Mouse (Mus musculus) left cerebral cortex, postnatal 10 days (tissue): Measurements from ENCODE around the gene Trak1. TPM values are rescaled to one million over a fixed set of nuclear protein-coding genes. Genes with fewer than 3 reads are reported as not detected.

Source experiments
- DNase-seq, 2 experiments: peaks; one replicate each; pipeline ENCODE4 v3.0.0; 2021 to 2022; ENCODE audit warnings: low spot score in 2 of 2, mixed read lengths in 1 of 2; ENCODE audit errors: extremely low spot score in 1 of 2
- intact Hi-C: fragments of 180-260 bp; cut with DNase I; formaldehyde crosslinking; loops from one replicate; pipeline ENCODE4 v1.15.1; 2025
- total RNA-seq, 2 experiments: library from RNA; stranded (reverse); gene quantifications; 2 replicates each; pipeline ENCODE4 v1.2.3; 2021

Gene Trak1
- total RNA-seq, 2 experiments from 2014 or later: 213 to 215 TPM

DNA sequence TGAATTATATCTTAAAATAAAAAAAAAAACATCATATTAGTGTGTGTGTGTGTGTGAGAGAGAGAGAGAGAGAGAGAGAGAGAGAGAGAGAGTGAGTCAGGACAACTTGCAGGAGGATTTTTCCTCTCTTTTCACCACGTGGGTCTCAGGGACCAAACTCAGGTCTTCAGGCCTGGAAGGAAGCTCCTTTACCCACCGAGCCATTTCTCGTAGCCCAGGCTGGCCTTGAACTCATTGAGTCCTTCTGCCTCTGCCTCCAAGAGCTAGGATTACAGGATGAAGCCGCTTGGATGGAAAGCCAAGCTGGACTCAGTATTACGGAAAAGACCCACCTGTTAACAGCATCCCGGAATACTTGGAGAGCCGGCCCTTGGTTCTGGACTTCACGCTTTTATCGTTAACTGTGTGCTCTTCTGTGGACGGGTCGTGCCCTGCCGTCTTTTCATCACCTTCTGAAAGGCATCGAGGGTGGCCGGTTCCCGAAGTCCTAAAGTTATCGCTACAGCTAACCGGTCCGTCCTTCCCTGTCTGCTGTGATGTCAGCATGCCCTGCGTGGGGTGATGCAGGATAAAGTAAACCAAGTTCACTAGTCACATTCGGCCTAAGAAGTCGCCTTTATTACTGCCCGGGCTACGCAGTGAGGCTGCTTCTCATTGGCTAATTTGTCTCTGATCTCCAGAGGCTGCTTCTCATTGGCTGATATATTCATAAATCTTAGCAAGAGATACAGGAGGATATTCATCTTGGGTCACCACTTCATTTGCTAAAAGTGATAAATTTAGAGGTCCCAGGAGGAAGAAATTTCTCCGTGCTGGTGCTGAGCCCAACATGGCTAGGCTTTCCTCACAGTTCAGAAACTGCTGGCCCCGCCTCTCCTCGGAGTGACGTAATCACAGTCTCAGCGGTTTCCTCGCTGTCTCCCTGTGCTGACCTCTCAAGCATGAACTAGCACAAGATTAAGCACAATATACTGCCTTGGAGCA, 11.7 kb upstream of the Trak1 start:
- intact Hi-C loops: no loop called here
- DNase-seq: peak in 1 of 2 experiments; percentile 70

DNA sequence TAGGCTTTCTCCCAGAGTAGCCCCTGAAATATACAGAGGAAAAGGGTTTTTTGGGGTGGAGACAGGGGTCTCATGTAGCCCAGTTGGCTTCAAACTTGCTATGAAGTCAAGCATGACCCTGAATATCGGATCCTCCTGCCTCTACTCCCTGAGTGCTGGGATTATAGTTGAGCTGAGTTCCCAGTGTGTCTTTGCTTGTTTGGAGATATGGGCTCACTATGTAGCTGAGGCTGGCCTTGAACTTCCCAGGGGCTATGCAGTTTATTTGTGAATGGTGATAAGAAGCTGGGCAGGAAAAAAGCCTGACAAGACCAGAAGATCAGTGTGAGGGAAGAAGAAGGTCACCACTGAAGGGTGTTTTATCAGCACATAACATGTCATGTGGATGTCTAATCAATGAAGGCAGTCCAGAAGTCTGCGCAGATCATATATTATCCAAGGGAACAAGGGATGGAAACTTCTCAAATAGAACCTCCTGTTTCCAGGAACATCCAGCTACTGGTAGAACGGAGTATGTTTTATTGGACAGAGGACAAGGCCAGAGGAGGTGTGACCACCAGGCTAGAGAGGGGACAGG, 10.9 kb upstream of the Trak1 start:
- intact Hi-C loops: no loop called here
- DNase-seq: no peak

GRCm38 (mm10) chr9:121291275-121291674, 6.0 kb upstream of the Trak1 start:
- intact Hi-C loops: no loop called here
- DNase-seq: no peak

- intact Hi-C loops: no loop called here
- DNase-seq: no peak
Observed at GRCm38 (mm10) chr9:121293187-121293586, 4.1 kb upstream of the Trak1 start.

GRCm38 (mm10) chr9:121295221-121295620, 2.1 kb upstream of the Trak1 start:
- intact Hi-C loops: loop anchor here (5.0 kb wide), 2 partner anchors 62 to 77 kb away; no protein-coding TSS in a partner anchor
- no peak for DNase-seq

DNA sequence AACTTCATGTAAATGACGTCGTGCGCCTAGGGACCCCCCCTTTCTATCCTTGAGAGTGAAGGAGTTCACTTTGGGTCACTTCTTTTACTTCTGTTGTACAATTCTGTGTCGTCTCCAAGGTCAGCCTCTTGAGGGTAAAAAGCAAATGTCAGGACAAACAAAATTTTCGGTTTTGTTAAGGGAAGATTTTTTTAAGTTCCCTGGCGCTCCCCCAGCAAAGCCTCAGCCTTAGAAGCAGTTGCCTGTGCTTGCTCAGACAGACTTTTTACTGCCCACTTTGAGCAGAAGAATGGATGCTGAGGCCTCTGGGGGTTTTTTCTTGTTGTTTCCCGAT, 730 bp downstream of the Trak1 start:
- intact Hi-C loops: loop anchor here (5.0 kb wide), 2 partner anchors 59 to 74 kb away; no protein-coding TSS in a partner anchor
- DNase-seq: no peak

- peak in 1 of 2 experiments; percentile 67 for DNase-seq
- intact Hi-C loops: loop anchor here (5.0 kb wide), 2 partner anchors 59 to 74 kb away; no protein-coding TSS in a partner anchor
Observed at GRCm38 (mm10) chr9:121298411-121299091, 1.2 kb downstream of the Trak1 start.

DNA sequence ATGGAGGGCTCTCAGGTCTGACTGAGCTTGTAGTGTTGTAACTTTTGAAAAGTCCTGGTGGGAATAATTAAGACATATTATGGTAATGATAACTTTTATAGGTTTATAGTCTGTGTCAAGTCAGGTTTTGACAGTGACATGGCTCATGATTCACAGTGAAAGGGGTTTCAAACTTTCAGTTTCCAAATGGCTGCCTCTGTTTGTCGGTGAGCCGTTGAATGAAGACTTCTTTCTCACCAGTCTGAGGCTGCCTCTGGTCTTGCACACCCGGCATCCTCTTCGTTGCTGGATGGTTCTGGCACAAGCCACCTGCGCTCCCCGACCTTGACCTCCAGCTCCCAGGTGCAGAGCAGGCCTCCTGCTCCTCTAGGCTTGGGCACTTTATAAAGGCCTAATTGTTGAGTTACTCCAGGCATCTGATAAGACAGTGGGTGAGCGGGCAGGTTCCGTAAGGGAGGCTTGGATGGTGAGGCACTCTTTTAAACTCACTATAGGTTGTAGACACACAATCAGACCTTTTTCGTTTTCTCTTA, 2.0 kb downstream of the Trak1 start:
- intact Hi-C loops: loop anchor here (5.0 kb wide), 2 partner anchors 58 to 73 kb away; no protein-coding TSS in a partner anchor
- DNase-seq: no peak

DNA sequence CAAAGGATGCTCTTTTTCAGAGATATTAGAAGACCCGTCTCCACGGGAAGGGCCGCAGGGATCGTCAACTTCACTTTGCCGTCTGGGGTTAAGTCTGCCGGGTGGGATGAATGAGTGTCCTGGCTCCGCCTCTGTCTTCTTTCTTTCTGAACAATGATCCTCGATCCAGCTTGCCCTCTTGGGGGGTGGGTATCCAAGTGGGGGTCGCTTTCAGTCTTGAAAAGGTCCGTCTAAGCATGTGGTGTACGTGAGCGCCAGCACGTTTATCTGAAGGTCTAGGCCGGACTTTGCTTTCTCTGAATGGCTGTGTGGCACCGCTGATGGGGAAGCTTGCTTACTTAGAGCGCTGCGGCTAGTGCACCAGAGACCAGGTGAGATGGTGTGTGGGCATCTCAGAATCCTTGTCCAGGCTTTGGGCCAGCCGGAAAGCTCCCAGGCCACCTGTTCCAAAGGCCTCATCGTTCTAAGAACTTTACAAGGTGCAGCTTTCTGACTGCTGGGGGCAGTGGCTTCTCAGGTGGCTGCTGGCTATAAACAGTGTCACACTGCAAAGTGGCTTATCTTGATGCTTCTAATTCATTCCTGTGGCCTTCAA, 2.8 kb downstream of the Trak1 start:
- DNase-seq: no peak
- intact Hi-C loops: loop anchor here (5.0 kb wide), 2 partner anchors 57 to 72 kb away; no protein-coding TSS in a partner anchor

DNA sequence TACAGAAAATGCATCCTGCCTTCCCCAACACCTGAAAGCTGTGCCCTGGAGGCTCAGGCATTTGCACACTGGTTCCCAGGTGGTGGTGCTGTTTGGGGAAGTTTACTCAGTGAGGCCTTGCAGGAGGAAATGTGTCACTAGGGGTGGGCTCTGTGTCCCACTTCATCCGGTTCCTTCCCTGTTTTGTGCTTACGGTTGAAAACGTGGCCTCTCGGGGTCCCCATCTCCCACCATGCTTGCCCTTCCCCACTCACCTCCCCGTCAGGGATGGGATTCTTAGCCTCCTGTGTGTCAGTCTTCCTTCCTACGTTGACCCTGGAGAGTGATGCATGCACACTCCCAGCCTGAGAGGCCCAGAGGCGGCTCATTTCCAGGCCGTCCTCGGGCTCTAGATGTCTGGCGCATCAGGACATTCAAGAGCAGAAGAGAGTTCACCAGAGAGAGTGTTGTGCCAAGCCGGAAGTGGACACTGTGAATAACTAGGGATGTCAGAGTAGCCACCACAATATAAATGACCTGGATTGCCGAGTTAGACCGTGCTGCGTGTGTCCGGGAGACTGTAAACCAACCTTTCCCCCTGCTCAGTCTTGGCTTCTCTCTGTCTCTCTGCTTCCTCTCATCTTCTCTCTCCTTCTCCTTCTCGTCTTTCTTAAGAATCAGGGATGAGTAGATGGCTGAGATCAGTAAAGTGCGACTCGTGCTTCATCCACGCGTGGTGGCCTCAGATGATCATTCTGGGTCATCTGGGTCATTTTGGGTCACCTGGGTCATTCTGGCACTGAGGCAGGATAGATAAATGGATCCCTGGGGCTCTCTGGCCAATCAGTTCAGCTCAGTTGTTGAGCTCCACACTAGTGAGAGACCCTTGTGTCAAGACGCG, 4.0 kb downstream of the Trak1 start:
- peak in 1 of 2 experiments; percentile 8 for DNase-seq
- intact Hi-C loops: no loop called here

DNA sequence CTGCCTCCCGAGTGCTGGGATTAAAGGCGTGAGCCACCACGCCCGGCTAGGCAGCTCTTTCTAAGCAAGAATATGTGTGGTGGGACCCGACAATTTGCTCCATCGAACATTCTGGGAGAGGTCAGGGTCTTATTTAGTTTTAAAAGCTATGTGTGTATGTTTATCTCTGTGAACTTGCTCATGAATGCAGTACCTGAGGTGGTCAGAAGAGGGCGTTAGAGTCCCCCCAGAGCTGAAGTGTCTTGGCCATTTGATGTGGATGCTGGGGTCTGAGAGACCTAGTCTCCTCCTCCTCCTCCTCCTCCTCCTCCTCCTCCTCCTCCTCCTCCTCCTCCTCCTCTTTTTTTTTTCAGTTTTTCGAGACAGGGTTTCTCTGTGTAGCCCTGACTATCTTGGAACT, 5.2 kb downstream of the Trak1 start:
- intact Hi-C loops: no loop called here
- DNase-seq: peak in 1 of 2 experiments; percentile 29

DNA sequence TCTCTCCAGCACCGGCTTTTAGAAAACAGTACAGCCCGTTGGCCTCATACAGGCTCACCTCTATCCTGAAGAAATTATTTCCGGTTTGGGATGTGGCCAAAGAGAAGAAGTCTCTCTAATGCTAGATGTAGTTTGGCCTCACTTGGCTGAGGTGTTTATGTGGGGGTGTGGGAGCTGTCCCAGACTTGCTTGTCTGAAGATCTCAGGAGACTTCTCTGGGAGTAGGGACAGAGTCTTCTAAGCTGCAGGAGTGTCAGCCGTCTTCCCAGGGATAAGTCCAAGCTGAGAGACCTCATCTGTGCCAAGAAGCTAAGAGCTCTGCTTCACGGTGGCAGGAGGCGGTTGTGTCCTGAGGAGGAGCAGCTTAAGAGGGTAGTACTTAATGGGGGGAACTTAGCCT, 5.8 kb downstream of the Trak1 start:
- intact Hi-C loops: no loop called here
- peak in 1 of 2 experiments; percentile 15 for DNase-seq

GRCm38 (mm10) chr9:121303748-121304147, 6.4 kb downstream of the Trak1 start:
- DNase-seq: peak in 1 of 2 experiments; percentile 12
- intact Hi-C loops: no loop called here

DNA sequence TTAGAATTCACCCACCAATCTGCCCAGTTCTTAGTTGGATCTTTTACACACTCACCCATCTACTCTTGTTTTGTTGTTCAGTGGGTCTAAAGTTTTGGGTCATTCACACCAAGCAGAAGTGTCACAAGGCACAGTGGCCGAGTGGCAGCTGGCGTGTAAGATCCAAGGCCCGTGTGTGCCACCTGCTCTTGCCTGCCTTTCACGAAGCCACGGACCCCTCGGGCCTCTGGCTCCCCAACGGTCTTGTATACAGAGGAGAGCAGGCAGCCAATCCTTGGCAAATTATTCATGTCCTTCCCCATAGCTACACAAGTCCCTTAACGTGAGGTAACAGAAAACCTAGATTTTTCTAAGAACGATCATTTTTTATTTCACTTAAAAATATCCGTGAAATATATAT, 7.2 kb downstream of the Trak1 start:
- peak in 1 of 2 experiments; percentile 18 for DNase-seq
- intact Hi-C loops: no loop called here

- DNase-seq: no peak
- intact Hi-C loops: no loop called here
Observed at GRCm38 (mm10) chr9:121305456-121305855, 8.2 kb downstream of the Trak1 start.

DNA sequence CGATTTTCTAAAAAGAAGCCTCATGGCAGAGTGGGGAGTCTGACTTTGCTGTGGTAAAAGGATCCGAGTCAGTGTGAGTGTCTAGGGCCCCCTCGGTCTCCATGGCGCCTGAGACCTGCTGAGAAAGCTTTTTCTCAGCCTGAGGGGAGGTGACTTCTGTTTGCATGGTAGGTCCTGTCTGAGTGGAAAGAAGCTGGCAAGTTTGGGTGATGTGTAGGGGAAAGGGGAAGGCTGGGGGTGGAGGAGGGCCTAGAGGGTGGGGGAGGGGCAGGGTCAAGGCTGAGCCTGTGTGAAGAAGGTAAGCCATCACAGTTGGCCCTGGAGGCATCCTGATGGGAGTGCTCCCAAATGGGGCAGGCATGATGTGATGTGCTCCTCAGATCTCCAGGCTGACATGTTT, 12.0 kb downstream of the Trak1 start:
- no peak for DNase-seq
- intact Hi-C loops: no loop called here

GRCm38 (mm10) chr9:121310501-121310900, 13.2 kb downstream of the Trak1 start:
- intact Hi-C loops: no loop called here
- DNase-seq: no peak

- intact Hi-C loops: no loop called here
- DNase-seq: no peak
Observed at GRCm38 (mm10) chr9:121311846-121312236, 14.5 kb downstream of the Trak1 start.
